Mouse (Mus musculus) left cerebral cortex, adult 18-20 months (tissue): ENCODE results near the gene Edf1. TPM values are rescaled to one million over a fixed set of nuclear protein-coding genes. Genes with fewer than 3 reads are reported as not detected.

Experiments
- DNase-seq, 2 experiments: peaks; one replicate each; pipeline ENCODE4 v3.0.0; 2021 to 2022; ENCODE audit warnings: low spot score in 2 of 2, mixed read lengths in 1 of 2
- total RNA-seq, 2 experiments: library from RNA; stranded (reverse); gene quantifications; 2 replicates each; pipeline ENCODE4 v1.2.3; 2021

The Edf1 gene
- total RNA-seq, 2 experiments from 2014 or later = 199 to 203 TPM

DNA sequence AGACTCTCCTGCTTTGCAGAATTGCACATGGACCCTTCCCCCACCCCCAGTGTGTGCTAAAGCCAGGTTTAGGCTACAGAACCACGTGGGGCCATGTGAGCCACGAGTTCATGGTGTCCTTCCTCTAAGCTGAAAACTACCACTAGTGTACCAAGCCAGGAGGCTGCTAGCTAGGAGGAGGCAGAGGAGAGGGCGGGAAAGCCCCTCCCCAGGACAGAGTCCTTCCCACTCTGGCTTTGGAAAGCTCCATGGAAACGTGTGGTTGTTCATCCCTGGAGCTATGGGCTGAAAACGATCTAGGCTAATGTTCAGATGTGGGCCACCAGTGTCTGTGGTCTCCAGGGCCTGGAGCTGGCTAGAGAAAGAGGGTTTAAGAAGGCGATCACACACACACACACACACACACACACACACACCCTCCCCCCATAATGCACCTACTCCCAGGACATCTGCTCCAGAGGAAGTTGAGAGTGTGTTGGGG lies 23.0 kb downstream of the Edf1 start:
- DNase-seq = peak in 1 of 2 experiments; percentile 45

DNA sequence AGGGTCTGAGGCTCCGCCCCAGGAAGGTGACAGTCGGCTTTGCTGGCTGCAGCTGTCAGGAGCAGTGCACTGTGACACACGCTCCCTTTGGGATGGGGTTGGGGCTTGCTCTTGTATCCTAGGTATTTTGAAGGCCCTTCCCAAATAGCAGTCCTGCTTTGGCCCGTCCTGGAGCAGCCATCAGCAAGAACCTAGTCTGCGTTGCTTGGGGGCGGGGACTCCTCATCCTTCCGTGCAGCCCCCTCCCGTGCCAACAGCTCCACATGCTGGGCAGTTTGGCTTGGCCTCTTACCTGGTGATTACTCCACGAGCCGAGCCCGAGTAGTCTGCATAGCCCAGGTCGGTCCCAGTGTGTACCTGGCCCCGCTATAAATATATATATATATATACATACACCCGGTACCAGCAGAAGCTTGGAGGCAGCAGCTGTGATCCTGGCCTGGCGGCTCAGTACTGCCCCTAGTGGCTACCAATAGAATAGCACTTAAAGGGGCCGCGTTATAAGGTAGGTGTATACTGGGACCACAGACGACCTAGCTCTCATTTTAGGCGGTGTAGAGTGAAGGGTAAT lies 23.7 kb downstream of the Edf1 start, which contains the start of gene Ajm1:
Gene Ajm1 (minus strand): TSS at position 464 of the 571 bp plus-strand sequence.
- DNase-seq = peak; percentile 74 to 77

DNA sequence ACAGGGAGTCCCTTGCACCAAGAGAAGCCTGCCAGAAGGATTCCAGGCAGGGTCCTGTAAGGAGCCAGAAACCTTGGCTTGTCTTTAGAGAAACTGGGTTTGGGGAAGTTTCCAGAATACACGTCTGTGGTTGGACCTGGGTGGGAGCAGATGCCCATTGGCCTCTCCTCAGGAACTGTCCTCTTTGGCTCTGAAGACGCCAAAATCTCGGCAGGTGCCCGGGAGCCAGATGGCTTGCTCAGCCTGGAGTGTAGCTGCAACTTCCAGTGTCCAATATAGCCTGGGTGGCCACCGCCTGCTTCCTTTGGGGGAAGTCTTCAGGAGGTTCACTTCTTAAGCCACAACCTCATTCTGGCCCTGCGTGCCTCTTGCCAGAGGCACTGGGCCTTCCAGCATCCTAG lies 24.3 kb downstream of the Edf1 start:
- peak in 1 of 2 experiments; percentile 52 for DNase-seq

DNA sequence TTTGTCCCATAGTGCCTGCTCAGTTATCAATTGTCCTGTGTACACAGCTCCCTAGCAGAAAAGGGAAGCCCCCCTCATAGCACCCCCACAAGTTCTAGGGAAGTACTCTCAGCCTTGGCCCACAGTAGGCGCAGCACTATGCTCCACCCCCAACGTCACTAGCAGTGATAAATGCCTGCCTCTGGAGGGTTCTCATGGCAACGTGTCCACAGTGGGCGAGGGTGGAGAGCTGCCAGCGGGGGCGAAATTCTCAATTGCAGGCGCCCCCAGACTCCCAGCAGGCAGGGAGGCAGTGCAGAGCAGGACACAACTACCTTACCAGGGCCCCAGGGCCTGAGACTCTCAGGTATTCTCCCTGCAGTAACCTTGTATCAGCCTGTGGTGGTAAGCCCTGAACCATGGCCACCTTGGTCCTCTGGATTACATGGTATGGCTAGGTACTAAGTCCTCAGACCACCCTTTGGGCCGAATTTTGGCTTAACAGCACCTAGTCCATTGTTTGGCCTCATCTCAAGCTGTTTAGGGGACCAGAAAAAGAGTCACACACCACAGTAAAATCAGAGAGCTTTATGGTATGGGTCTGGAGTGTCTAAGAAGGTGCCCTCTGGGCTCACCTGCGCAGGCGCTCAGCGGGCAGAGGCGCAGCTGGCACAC lies 24.9 kb downstream of the Edf1 start:
- peak; percentile 80 to 88 for DNase-seq

DNA sequence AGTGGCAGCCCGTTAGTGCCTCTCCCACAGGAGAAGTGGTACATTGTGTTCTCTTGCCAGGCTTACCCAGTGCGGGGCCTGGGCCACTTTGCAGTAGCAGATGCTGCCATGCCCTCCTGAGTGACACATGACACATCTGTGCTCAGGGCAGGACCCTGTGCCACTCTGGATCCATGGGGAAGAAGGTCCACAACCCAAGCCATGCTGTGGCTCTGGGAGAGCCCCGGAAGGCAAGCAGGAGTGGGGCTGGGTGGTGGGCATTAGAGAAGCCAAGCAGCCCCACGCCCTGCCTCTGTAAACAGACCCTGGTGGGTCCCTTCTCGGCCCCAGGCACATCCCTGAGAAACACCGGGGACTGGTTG lies 25.5 kb downstream of the Edf1 start:
- DNase-seq = no peak

GRCm38 (mm10) chr2:25583571-25583970 lies 25.9 kb downstream of the Edf1 start:
- no peak for DNase-seq

- DNase-seq = no peak
Measured at GRCm38 (mm10) chr2:25584152-25584551, 26.5 kb downstream of the Edf1 start.

- no peak for DNase-seq
Measured at GRCm38 (mm10) chr2:25584856-25585255, 27.2 kb downstream of the Edf1 start.

- no peak for DNase-seq
Measured at GRCm38 (mm10) chr2:25585601-25586000, 28.0 kb downstream of the Edf1 start.

- no peak for DNase-seq
Measured at GRCm38 (mm10) chr2:25587290-25587689, 29.6 kb downstream of the Edf1 start.

DNA sequence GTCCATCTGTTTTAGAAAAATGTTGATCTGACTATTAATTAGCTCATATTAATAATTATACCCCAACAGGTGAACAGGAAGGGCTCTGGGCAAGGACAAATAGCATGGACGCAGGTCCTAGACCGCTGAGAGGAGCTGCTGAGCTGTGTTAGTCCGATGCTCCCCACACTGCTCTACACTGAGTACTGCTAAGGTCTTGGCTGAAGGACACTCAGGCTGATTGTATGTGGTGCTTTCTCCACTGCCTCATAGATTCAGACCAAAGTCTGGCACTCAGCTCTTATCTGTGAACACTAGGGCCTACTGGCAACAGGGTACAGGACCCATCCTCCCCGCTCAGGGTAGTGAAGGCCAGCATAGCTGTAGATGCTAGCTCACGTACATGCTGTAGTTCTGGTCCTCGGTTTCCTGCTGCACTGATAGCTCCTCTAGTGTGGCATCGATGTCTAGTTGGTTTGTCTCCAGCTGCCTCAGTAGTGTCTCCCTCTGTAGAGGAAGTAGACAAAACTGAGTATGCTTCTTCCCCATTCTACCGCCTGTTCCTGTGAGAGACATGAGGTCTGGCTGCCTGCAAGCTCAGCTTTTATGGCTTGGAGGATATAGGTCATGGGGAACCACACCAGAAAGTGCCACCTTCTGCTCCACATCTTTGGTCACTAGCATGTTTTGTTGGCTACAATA lies 30.7 kb downstream of the Edf1 start:
- no peak for DNase-seq

DNA sequence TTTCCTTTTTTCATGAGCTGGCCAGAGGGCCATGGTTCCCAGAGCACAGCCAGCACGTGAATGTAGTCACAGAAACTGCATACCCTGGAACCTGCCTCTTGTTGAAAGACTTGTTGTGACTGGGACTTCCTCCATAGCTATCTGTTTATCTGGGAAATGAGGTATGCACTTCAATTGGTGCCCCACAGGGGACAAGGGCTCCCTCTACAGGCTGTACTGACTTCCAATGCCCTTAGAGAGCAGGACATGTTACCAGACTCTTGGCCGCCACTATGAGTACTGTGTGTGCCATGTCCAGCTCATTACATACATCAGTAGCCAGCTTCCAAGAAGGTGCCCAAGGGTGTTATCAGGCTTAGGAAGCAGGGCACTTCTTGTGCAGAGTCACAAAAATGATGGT lies 34.2 kb downstream of the Edf1 start:
- peak; percentile 52 to 64 for DNase-seq

DNA sequence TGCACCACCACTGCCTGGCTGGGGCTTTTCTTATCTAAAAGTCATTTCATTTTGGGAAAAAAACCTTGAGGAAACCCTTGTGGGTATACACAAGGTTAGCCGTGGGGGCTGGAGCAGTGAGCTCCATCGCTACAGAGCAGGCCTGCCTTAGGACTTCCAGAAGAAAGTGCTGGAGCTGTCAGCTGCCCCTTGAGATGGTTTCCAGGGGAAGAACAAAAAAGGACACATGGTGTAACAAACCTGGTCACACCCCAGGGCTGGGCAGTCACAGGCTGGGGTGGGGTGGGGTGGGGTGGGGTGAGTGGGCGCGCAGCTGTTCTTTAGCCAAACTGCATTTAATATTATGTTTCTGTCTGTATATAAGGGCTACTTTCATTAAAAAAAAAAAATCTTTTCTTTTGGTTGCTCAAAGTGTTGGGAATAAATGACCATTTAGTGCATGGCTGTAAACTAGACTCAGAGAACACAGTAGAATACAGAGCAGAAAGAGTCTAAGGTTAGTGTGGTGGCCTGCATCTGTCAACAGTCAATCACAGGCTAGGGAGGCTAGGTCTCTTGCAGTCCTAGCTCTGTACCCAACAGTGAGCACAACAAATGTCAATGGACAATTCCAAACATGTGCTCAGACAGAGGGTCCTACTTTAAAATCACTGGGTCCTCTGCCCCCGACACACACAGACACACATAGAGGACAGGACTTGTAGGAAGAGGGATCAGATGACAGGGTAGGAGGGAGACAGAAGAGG lies 39.3 kb downstream of the Edf1 start:
- DNase-seq = no peak

GRCm38 (mm10) chr2:25598749-25599148 lies 41.1 kb downstream of the Edf1 start:
- DNase-seq = no peak

- DNase-seq = no peak
Measured at GRCm38 (mm10) chr2:25600037-25600436, 42.4 kb downstream of the Edf1 start.

- DNase-seq = no peak
Measured at GRCm38 (mm10) chr2:25602526-25602925, 44.9 kb downstream of the Edf1 start.

GRCm38 (mm10) chr2:25607761-25608622 lies 50.3 kb downstream of the Edf1 start, which contains the start of gene Rabl6:
Rabl6 (minus strand) TSS chr2:25608521.
- peak; percentile 89 to 92 for DNase-seq

GRCm38 (mm10) chr2:25608671-25609070 lies 51.0 kb downstream of the Edf1 start:
- DNase-seq = no peak
